Mouse (Mus musculus): ENCODE results near the gene Cilp2.

DNA sequence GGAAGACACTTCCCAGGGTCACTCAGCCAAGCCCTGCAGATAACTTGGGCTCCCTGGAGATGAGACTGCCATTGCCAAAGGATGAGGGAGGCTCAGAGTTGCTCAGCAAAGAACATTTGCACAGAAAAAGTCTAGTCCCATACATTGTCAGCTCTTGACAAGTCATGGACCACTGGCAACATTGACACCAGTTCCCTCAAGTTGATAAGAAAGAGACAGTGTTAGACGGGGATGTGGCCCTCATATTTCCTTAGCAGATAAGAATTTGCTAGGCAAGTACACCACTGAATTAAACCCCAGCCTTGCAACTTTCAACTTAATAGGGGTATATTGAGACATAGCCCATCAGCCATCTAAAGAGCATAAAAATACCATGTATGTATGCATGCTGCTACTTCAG, 36.5 kb upstream of the Cilp2 start:
- TF ChIP-seq CTCF (IDR thresholded peaks at IDR 0.05 in 2 of 3, conservative IDR thresholded peaks at IDR 0.05 in 1 of 3; ENCODE audit: control insufficient read depth in 1 of 3, insufficient read depth in 1 of 3, low read depth in 2 of 3, low read length in 3 of 3, poor library complexity in 1 of 3, severe bottlenecking in 1 of 3), result no peak
- no peak for TF ChIP-seq EP300 (IDR thresholded peaks at IDR 0.05; ENCODE audit: low read depth in 1 of 2, low read length in 2 of 2)
- no peak for TF ChIP-seq TAL1 (IDR thresholded peaks at IDR 0.05; ENCODE audit: low read length)
- TF ChIP-seq POLR2A (IDR thresholded peaks at IDR 0.05; ENCODE audit: control insufficient read depth in 1 of 2, insufficient read depth in 1 of 2, low read depth in 1 of 2, low read length in 2 of 2, poor library complexity in 1 of 2), result no peak
- TF ChIP-seq USF2 (IDR thresholded peaks at IDR 0.05; ENCODE audit: borderline replicate concordance in 1 of 2, insufficient read depth in 1 of 2, low read depth in 1 of 2, low read length in 2 of 2), result no peak
- no peak for TF ChIP-seq ELF1 (IDR thresholded peaks at IDR 0.05; ENCODE audit: low read depth, low read length)
- no peak for TF ChIP-seq CHD1 (IDR thresholded peaks at IDR 0.05; ENCODE audit: low read depth, low read length)
- TF ChIP-seq CHD2 (IDR thresholded peaks at IDR 0.05; ENCODE audit: low read length), result no peak
- no peak for TF ChIP-seq ZKSCAN1 (IDR thresholded peaks at IDR 0.05; ENCODE audit: low read depth, low read length)
- TF ChIP-seq JUND (IDR thresholded peaks at IDR 0.05; ENCODE audit: low read depth, low read length), result no peak
- TF ChIP-seq TBP (IDR thresholded peaks at IDR 0.05; ENCODE audit: low read depth, low read length), result no peak
- no peak for TF ChIP-seq NELFE (IDR thresholded peaks at IDR 0.05; ENCODE audit: low read depth, low read length)
- TF ChIP-seq ZNF384 (IDR thresholded peaks at IDR 0.05; ENCODE audit: low read depth, low read length), result no peak
- TF ChIP-seq ZMIZ1 (IDR thresholded peaks at IDR 0.05; ENCODE audit: low read depth, low read length), result no peak

Data from MEL (cell line).